Mouse (Mus musculus): ENCODE data around the gene Pdcd4.
"Not testable (repeated sequence)": the region's sequence is repeated elsewhere in the genome, so short reads cannot be mapped to it uniquely, and the experiment has no call there.

Gene Pdcd4

GRCm38 (mm10) chr19:53902739-53903487 is 10.9 kb downstream of the Pdcd4 start:
- DNase-seq: peak; percentile 95

DNA sequence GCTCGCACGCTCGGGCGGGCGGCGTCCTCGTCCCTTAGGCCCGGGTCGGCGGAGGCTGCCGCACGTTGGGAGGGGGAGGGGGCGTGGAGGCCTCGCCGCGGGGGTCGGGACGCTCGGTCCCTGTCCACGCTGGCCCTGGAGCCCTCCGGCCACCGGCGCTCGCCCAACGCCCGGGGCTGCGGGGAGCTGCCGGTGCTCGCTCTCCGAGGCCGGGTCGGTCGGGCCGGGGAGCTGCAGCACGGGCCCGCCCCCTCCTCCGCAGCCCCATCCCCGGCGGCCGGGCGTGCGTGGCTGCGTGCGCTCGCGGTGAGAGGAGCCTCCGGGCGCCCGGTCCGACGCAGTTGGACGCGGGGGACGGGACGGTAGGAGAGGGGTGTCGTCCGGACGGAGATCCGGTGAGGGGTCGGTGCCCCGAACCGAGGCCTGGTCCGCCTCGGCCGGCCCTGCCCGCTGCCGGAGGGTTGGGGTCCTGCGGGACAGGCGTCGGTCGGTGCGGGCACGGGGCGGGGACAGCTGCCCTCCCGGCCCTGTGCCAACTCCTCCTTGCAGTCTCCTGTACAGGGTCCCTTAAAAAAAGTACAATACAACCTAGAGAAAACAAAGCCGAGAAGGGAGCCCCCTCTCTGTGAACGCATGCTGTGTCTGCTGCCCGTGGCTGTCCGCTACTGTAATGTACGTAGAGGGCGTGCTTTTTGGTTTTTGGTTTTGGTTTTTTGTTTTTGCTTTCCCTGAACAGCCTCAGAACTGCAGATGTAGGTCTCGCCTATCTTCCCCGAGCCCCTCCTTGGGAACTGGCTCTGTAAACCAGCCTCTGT is 11.7 kb downstream of the Pdcd4 start:
- DNase-seq: peak; percentile 72

DNA sequence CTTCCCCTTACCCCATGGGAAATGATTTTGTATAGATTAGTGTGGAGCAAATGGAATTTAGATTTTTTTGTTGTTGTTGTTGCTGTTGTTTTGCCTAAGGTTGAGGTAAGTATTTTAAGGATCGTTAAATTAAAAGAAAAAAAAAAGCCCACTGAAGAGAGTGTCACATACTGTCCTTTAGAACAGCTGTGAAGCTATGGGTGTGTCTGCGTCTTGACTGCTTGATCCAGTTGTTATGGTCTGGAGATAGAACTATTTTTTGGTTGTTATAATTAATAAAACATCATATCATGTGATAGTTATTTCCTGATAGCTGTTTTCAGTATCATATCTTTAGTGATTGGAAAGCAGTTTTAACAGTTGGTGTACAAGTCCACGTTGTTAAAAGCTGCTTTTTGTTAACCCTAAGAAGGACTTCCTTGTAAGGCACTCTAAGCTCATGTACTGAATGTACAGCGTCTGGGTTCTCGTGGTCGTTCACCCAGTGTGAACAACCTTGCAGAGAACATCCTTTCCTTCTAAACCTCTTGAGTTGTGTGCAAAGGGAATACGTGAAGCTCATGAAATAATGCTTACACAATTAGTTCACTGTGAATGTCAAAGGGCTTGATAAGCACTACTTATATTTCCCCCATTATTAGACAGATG is 12.9 kb downstream of the Pdcd4 start:
- no peak for DNase-seq

- DNase-seq: no peak
Measured at GRCm38 (mm10) chr19:53906033-53906702, 14.1 kb downstream of the Pdcd4 start.

DNA sequence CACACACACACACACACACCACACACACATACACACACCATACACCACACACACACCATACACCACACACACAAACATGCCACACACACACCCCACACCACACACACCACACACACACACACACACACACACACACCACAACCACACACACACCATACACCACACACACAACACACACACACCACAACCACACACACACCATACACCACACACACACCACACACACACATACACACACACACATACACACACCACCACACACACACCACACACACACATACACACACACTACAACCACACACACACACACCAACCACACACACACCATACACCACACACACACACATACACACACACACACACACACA is 14.7 kb downstream of the Pdcd4 start:
- not testable (repeated sequence) for DNase-seq

- no peak for DNase-seq
Measured at GRCm38 (mm10) chr19:53914950-53915349, 22.9 kb downstream of the Pdcd4 start.

- no peak for DNase-seq
Measured at GRCm38 (mm10) chr19:53919541-53919940, 27.5 kb downstream of the Pdcd4 start.

GRCm38 (mm10) chr19:53921996-53922395 is 30.0 kb downstream of the Pdcd4 start:
- not testable (repeated sequence) for DNase-seq

DNA sequence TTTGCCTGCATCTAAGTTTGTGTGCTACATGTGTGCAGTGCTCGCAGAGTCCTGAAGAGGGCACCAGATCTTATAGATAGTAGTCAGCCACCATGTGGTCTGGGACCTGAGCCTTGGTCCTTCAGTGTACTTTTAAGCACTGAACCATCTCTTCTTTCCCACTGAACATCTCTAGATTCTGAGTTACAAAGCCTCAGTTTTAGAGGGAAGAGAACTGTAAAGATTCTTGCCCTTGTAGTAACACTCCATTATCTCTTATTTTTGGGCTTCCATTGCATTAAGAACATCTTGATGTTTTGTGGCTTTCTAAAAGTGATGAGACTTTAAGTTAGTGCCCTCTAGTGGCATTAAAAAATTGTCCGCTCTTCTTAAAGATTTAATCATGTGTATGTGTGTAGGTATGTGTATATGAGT is 33.3 kb downstream of the Pdcd4 start:
- no peak for DNase-seq

- no peak for DNase-seq
Measured at GRCm38 (mm10) chr19:53926705-53927104, 34.7 kb downstream of the Pdcd4 start.

DNA sequence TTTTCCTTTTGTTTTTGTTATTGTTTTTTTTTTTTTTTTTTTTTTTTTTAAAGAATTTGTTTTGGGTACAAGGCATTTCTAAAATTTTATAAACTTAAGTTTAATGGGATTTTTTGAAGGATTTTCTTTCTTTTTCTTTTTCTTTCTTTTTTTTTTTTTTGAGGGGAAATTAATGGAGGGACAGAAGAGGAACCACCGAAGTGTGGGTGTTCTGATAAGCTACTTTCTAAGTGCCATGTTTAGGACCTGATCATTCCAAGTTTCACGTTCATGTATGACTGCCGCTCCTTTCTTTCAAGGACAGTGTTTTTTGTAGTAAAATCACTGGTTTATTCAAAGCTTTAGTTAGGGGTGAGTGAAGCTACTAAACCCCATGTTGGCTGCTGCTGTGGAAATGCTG is 37.2 kb downstream of the Pdcd4 start:
- no peak for DNase-seq

DNA sequence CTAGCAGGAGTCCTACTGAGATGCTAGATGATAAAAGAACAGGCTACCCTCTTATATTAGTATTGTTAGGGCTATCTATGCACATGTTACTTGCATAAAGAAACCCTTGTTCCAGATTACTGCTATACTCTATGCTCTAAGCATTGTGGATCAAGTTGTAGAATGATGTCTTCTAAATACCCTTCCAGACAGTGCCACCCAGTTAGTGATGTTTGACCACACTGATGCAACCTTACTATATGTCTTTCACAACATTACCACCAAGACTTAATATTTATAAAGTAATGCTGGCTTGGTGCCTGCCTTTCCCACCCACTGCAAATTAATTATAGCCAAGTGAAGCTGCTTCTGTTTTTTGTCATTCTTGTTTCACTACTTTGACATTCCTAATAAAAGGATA is 41.0 kb downstream of the Pdcd4 start:
- DNase-seq: no peak

DNA sequence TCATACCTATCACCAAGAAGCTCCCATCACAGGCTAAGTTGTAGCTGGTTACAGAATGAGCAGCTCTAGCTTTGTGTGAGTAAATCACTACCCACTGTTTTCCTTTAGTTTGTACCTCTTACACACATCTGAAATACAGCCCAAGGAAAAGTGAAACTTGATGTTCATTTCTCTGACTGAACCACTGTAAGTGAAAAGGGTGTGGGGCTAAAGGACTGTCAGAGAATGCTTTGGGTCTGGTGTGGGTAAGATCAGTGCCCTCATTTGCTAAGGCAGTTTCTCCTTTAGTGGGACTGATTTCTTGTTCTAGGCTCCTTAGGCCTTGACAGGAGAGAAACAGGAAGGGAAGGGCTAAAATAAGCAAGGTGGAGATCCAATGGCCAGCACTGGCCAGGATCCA is 42.0 kb downstream of the Pdcd4 start:
- DNase-seq: no peak

DNA sequence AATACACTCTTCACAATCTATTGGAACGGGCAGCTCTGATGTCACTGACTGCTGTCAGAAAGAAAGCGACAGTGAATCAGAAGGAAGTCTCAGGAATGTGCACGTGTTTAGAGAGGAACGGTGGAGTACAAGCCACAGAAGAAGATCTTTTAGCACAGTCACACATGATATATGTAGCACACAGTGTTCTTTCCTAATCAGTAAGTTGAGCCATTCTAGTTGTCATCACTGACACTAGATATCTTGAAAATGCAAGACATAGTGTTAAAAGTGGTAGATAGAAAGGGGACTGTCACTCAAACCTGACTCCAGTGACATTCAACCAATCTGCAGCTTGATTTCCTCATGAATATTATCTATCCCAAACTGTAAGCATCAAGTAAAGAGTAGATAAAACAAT is 47.4 kb downstream of the Pdcd4 start:
- DNase-seq: no peak

GRCm38 (mm10) chr19:53941139-53941538 is 49.1 kb downstream of the Pdcd4 start:
- DNase-seq: no peak

DNA sequence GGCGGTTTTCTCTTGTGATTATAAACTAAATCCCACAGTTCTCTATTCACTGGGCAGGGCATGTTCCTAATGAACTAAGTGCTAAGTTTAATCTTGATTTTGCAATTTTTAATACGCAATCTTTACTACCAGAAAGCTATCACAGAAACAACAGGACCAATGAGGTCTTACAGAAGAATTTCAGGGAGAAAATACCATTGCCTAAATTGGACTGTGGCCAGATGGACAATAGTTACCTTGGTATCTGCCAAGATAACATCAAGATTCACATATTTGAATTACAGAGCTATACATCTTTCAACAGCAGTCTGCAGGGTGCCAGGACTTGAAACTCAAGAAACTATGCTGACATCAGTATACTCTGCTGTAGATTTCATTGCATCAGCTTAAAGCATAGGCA is 50.3 kb downstream of the Pdcd4 start:
- DNase-seq: no peak

DNA sequence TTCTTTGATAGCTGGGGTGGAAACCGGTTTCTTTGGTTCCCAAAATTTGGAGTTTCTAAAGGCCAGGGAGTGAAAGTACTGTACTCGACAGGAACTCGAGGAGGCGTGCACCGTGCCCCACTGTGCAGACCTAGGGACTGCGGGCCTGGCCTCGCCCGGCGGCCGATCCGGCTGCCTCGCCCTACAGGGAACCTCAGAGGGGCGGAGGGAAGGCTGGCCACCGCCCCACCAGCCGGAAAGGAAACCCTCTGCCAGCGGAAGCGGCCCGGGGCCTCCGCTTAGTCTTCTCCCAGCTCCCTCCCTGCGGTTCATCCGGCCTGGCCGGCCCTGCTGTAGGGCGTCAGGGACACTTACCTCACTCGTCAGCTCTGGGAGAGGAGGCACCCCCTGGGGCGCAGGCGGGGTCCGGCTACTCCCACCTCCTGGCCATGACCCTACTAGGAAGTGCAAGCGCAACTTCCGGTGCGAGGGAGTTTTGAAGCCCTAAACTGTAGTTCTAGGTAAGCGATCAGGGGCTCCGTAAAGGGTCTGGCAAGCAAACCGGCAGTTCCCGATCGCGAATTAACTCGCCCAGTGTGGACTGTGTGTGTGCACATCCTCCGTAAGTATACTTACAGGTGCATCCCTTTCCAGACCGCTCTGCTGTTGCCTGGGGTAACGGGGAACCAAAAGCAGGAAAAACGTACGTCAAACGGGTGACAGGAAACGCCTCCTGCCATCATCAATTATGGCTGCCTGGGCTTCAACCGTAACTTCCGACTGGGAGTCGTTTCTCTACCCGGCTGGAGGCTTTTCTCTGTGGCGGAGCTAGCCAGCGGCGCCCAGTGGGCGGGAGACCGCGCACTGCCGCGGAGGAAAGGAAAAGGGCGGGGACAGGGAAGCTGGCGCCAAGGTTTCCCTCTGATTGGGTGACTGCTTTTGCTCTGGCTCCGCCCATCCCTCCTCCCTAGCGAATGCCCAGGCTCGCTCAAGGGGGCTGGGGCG is 52.1 kb downstream of the Pdcd4 start, which contains the start of the genes Shoc2 and Bbip1:
Shoc2 (plus strand) TSS at position 505 of the 984 bp plus-strand sequence.
Bbip1 (minus strand) TSS at position 826 of the 984 bp plus-strand sequence.
- DNase-seq: peak; percentile 99

DNA sequence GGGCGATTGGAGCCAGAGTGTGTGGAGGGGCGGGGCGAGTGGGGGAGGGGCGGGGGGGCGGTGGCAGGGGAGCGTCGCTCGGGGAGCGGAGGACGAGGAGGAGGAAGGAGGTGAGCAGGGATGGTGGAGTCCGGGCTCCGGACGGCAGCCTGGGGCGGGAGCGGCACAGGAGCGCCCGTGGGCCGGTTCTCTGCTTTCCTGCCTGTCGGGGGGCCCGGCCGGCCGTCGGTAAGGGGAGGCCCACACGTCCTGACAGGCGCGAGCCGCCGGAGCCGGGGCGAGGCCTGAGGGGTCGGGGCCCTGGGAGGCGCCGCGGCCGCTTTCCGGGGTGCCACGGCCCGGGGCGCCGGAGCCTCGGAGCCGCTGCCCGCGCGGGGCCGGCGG is 52.7 kb downstream of the Pdcd4 start:
- no peak for DNase-seq

- peak; percentile 39 for DNase-seq
Measured at GRCm38 (mm10) chr19:53945171-53946042, 53.4 kb downstream of the Pdcd4 start.

DNA sequence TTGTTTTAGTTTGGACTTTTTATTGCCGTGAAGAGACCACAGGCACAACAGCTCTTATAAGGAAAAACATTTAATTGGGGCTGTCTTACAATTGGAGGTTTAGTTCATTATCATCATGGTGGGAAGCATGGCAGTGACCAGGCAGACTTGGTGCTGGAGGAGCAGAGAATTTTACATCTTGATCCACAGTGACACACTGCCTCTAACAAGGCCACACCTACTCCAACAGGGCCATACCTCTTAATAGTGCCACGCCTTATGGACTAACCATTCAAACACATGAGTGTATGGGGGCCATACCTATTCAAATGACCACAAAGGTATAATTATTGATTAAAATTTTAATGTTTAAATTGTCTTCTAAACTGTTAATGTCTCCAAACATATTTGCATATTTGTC is 65.5 kb downstream of the Pdcd4 start:
- DNase-seq: no peak

DNA sequence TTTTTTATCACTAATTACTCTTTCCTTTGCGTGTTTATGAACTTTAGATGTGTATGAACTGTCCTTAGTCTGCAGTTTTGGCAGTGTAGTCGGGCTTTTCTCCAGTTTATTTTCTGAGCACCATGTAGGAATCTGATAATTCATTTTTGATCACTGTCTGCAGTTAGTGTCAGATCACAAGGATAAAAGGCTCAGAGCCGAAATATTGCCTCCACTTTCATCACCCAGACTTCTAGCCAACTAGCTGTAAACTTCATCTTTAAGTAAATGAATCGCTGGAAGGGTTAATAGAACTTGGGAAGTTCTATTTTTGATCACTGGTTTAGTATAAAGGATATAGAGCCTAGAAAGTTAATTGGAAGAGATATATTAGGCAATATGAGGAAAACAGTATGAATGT is 70.5 kb downstream of the Pdcd4 start:
- DNase-seq: no peak

Measured in right cerebral cortex, postnatal 25 days (tissue).